Mouse (Mus musculus) limb, embryonic 13.5 days (tissue): ENCODE results near the gene Wnt8b. TPM values are rescaled to one million over a fixed set of nuclear protein-coding genes. Genes with fewer than 3 reads are reported as not detected.
A peak's percentile ranks its signal among the peaks of the same experiment; 100 is the strongest.

ENCODE experiments used
- ATAC-seq: fragments of 200-750 bp; cut with Nextera tagmentation; 2 replicates; pipeline ENCODE4 v1.8.0; 2017; ENCODE audit warnings: low read depth, moderate number of reproducible peaks, moderate TSS enrichment; ENCODE audit not compliant: low FRiP score
- H3K27ac ChIP-seq: fragments of 300-500 bp; sonication (generic); 2 replicates; pipeline ENCODE4 v1.5.1; 2015; ENCODE audit warnings: inconsistent platforms, mild to moderate bottlenecking, moderate library complexity
- H3K27me3 ChIP-seq: fragments of 300-500 bp; sonication (generic); 2 replicates; pipeline ENCODE4 v1.6.1; 2015; ENCODE audit warnings: mild to moderate bottlenecking, inconsistent platforms
- H3K36me3 ChIP-seq: fragments of 300-500 bp; sonication (generic); 2 replicates; pipeline ENCODE4 v1.6.1; 2015; ENCODE audit warnings: inconsistent platforms, mild to moderate bottlenecking, moderate library complexity
- H3K4me1 ChIP-seq: fragments of 300-500 bp; sonication (generic); 2 replicates; pipeline ENCODE4 v1.6.1; 2015; ENCODE audit warnings: inconsistent platforms
- H3K4me2 ChIP-seq: fragments of 300-500 bp; sonication (generic); replicated peaks from 2 replicates; pipeline ENCODE4 v1.6.1; 2015; ENCODE audit warnings: inconsistent platforms, mild to moderate bottlenecking, moderate library complexity
- H3K4me3 ChIP-seq: fragments of 300-500 bp; sonication (generic); 2 replicates; pipeline ENCODE4 v1.5.1; 2015; ENCODE audit warnings: moderate library complexity, mild to moderate bottlenecking, inconsistent platforms
- H3K9ac ChIP-seq: fragments of 300-500 bp; sonication (generic); 2 replicates; pipeline ENCODE4 v1.6.1; 2015; ENCODE audit warnings: mild to moderate bottlenecking, inconsistent platforms
- H3K9me3 ChIP-seq: fragments of 300-500 bp; sonication (generic); 2 replicates; pipeline ENCODE4 v1.6.1; 2016; ENCODE audit warnings: inconsistent platforms
- WGBS: fragments of 180-500 bp; shearing (Covaris S2); methylation state at CpG from one replicate; pipeline ENCODE4 v1.1.7; 2015; 5-methylcytosine and 5-hydroxymethylcytosine counted together
- polyA plus RNA-seq: library from polyadenylated mRNA; unstranded; fragments of >200 nt; fragmentation: Nextera tagmentation; extraction: Ambion mirVana; gene quantifications from 2 replicates; pipeline ENCODE4 v1.2.1, GENCODE M21; 2015

Wnt8b gene
- polyA plus RNA-seq, 1 experiment from 2014 or later = 0.29 TPM

GRCm38 (mm10) chr19:44513054-44513833 is 20.0 kb downstream of the Wnt8b start:
- peaks cover 31% of the 10 kb centered on the region for H3K4me1 ChIP-seq
- no peaks in the 10 kb centered on the region for H3K9me3 ChIP-seq
- no peak overlapping the region for H3K9ac ChIP-seq
- H3K36me3 ChIP-seq = no peaks in the 10 kb centered on the region
- no peak overlapping the region for H3K4me3 ChIP-seq
- peaks cover 98% of the 10 kb centered on the region for H3K27me3 ChIP-seq
- 13% methylated on average over 11 of the region's 11 CpGs for WGBS
- no peak overlapping the region for H3K4me2 ChIP-seq
- H3K27ac ChIP-seq = no peak overlapping the region
- ATAC-seq = no peak

GRCm38 (mm10) chr19:44513921-44514482 is 20.7 kb downstream of the Wnt8b start:
- ATAC-seq = no peak
- no peaks in the 10 kb centered on the region for H3K9me3 ChIP-seq
- peaks cover 32% of the 10 kb centered on the region for H3K4me1 ChIP-seq
- no peak overlapping the region for H3K27ac ChIP-seq
- peaks cover 97% of the 10 kb centered on the region for H3K27me3 ChIP-seq
- H3K4me3 ChIP-seq = no peak overlapping the region
- 26% methylated on average over 7 of the region's 7 CpGs for whole genome bisulfite sequencing
- peak overlapping the region; percentile 27; the same call in 1 of the 2 replicates for H3K4me2 ChIP-seq
- no peaks in the 10 kb centered on the region for H3K36me3 ChIP-seq
- H3K9ac ChIP-seq = no peak overlapping the region

GRCm38 (mm10) chr19:44514521-44515451 is 21.5 kb downstream of the Wnt8b start:
- ATAC-seq = no peak
- H3K27ac ChIP-seq = no peak overlapping the region
- 11% methylated on average over 14 of the region's 14 CpGs for WGBS

GRCm38 (mm10) chr19:44515769-44516168 is 22.5 kb downstream of the Wnt8b start:
- WGBS = 46% methylated on average over 6 of the region's 6 CpGs

More at GRCm38 (mm10) chr19:44514521-44515451, 21.5 kb downstream of the Wnt8b start:
- Histone ChIP-seq H3K9me3 (no peaks in the 10 kb centered on the region), H3K27me3 (peaks cover 94% of the 10 kb centered on the region), H3K4me1 (peaks cover 34% of the 10 kb centered on the region), H3K9ac (no peak overlapping the region), H3K4me2 (peak overlapping the region; percentile 27), H3K4me3 (no peak overlapping the region), H3K36me3 (no peaks in the 10 kb centered on the region)

DNA sequence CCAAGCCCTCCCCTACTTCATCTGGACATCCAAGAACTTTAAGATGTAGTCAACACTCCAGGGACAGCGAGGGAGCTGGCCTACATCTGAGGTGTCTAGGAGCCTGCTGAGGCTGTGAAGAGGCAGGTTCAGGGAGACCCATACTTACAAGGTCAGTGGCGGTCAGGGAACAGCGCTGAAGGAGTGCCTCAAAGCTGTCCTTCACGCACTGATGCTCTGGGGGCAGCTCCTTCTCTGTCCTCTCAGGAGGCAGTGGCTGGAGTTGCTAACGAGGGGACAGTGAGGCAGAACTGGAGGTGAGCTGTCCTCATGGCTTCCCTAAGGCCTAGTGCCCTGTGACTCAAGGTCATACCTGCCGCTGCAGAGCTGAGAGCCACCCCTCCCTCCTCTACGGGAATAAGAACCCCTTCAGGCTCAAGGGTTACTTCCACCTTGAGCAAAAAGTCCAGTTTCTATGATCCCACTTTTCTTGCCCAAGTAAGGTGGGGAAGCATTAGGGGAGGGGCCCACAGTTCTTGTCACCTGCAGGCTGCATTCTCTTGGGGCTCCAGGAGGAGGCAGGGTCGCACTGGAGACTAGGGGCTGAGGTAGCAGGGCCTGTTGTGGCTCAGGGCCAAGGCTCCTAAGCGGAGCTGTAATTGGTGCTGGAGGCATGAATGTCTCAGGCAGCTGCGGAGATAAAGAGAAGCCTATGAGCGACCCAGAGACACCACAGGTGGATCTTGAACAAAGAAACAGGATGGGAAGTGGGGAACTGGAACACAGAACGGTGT is 24.9 kb downstream of the Wnt8b start:
- 54% methylated on average over 12 of the region's 12 CpGs for whole genome bisulfite sequencing

More at GRCm38 (mm10) chr19:44515769-44516168, 22.5 kb downstream of the Wnt8b start:
- no peak overlapping the region for H3K4me3 ChIP-seq
- ATAC-seq = no peak
- H3K4me1 ChIP-seq = peaks cover 30% of the 10 kb centered on the region
- H3K27me3 ChIP-seq = peaks cover 88% of the 10 kb centered on the region
- no peak overlapping the region for H3K27ac ChIP-seq
- no peaks in the 10 kb centered on the region for H3K9me3 ChIP-seq
- no peak overlapping the region for H3K9ac ChIP-seq
- H3K36me3 ChIP-seq = no peaks in the 10 kb centered on the region
- H3K4me2 ChIP-seq = no peak overlapping the region

GRCm38 (mm10) chr19:44519152-44519551 is 25.9 kb downstream of the Wnt8b start:
- no peak overlapping the region for H3K4me3 ChIP-seq
- no peaks in the 10 kb centered on the region for H3K36me3 ChIP-seq
- H3K27ac ChIP-seq = no peak overlapping the region
- no peak overlapping the region for H3K9ac ChIP-seq
- WGBS = 30% methylated on average over 7 of the region's 7 CpGs
- no peaks in the 10 kb centered on the region for H3K9me3 ChIP-seq
- ATAC-seq = no peak
- no peak overlapping the region for H3K4me2 ChIP-seq
- H3K27me3 ChIP-seq = peaks cover 54% of the 10 kb centered on the region
- peaks cover 13% of the 10 kb centered on the region; the same call in 1 of the 2 replicates for H3K4me1 ChIP-seq

More for the DNA sequence above, 24.9 kb downstream of the Wnt8b start:
- no peak overlapping the region for H3K4me3 ChIP-seq
- H3K4me2 ChIP-seq = no peak overlapping the region
- H3K9me3 ChIP-seq = no peaks in the 10 kb centered on the region
- peaks cover 15% of the 10 kb centered on the region; the same call in 1 of the 2 replicates for H3K4me1 ChIP-seq
- peaks cover 63% of the 10 kb centered on the region for H3K27me3 ChIP-seq
- no peak overlapping the region for H3K9ac ChIP-seq
- no peak overlapping the region for H3K27ac ChIP-seq
- H3K36me3 ChIP-seq = no peaks in the 10 kb centered on the region
- no peak for ATAC-seq

GRCm38 (mm10) chr19:44525551-44526205 is 32.4 kb downstream of the Wnt8b start:
- 73% methylated on average over 9 of the region's 9 CpGs for WGBS
- H3K27ac ChIP-seq = no peak overlapping the region
- H3K27me3 ChIP-seq = no peaks in the 10 kb centered on the region; the same call in 1 of the 2 replicates
- ATAC-seq = no peak
- H3K36me3 ChIP-seq = no peaks in the 10 kb centered on the region
- no peaks in the 10 kb centered on the region for H3K4me1 ChIP-seq
- H3K9me3 ChIP-seq = no peaks in the 10 kb centered on the region
- no peak overlapping the region for H3K4me3 ChIP-seq
- H3K4me2 ChIP-seq = no peak overlapping the region
- no peak overlapping the region for H3K9ac ChIP-seq

DNA sequence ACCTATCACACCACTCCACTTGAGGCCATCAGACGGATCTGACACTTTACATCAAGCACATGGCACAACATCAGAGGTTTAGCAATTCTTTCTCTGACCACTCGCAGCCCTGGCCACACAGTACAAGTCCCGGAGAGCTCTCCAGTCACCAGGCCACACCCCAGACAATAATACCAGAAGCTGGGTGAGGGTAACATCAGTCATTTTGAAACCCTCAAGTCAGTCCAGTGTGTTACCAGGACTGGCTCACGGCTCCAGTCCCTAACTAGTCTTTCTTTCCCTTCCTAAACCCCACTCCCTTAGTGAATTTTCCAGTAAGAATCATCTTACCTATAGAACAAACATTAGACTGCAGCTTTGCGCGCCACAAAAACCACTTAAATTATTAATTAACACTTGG is 36.7 kb downstream of the Wnt8b start:
- Histone ChIP-seq H3K9ac (no peak overlapping the region), H3K4me1 (no peaks in the 10 kb centered on the region), H3K27ac (no peak overlapping the region), H3K4me2 (no peak overlapping the region), H3K9me3 (no peaks in the 10 kb centered on the region), H3K4me3 (no peak overlapping the region), H3K27me3 (peaks cover 6% of the 10 kb centered on the region), H3K36me3 (no peaks in the 10 kb centered on the region)
- ATAC-seq = no peak
- WGBS = 82% methylated on average over 6 of the region's 6 CpGs

DNA sequence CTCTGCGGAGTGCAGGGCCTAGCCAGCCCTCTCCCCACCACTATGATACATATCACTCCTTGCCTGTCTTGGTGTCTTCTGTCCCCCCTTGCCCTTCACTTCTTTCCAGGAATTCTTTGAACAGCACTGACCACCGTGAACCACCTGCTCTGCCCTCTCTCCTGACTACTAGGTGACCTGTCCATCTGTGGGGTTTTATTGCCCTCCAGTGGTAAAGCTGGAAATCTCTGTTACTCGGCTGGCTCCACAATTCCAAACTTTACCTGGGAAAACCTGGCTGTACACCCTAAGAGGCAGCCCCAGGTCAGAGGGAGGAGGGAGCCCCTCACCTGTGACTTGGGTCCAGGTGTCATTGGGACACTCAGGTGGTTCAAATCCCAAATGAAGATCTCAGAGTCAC is 42.1 kb downstream of the Wnt8b start:
- Histone ChIP-seq H3K9ac (no peak overlapping the region), H3K27me3 (peaks cover 6% of the 10 kb centered on the region), H3K9me3 (no peaks in the 10 kb centered on the region), H3K36me3 (no peaks in the 10 kb centered on the region), H3K4me1 (no peaks in the 10 kb centered on the region), H3K4me3 (no peak overlapping the region), H3K4me2 (no peak overlapping the region), H3K27ac (no peak overlapping the region)
- WGBS = 28% methylated on average over 3 of the region's 3 CpGs
- ATAC-seq = no peak

GRCm38 (mm10) chr19:44537416-44537815 is 44.1 kb downstream of the Wnt8b start:
- H3K36me3 ChIP-seq = no peaks in the 10 kb centered on the region
- H3K9ac ChIP-seq = no peak overlapping the region
- no peaks in the 10 kb centered on the region; the same call in 1 of the 2 replicates for H3K27me3 ChIP-seq
- H3K27ac ChIP-seq = no peak overlapping the region
- H3K4me2 ChIP-seq = no peak overlapping the region
- no peaks in the 10 kb centered on the region for H3K4me1 ChIP-seq
- 83% methylated on average over 8 of the region's 8 CpGs for WGBS
- H3K4me3 ChIP-seq = no peak overlapping the region
- ATAC-seq = no peak
- H3K9me3 ChIP-seq = peaks cover 10% of the 10 kb centered on the region; the same call in 1 of the 2 replicates

DNA sequence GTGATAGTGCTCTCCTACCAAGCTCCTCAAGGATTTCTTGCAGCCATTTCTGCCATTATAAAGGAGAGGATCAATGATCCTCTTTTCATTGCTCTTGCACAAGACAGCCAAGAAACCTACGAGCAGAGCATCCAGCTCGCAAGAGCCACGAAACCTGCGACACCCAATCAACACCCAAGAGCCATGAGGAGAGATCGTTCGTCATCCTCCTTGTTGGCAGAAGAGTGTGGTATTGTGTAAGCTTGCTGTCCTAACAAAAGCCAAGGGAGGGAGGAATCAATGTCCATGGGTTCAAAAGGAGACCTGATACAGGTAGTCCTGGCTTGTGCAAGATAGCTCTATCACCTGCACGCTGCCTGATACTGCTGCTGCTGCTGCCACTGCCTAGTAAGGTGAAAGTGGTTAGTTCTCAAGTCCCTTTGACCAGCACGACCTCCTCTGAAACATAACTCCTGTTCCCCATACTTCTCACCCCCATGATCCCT is 49.5 kb downstream of the Wnt8b start:
- H3K4me3 ChIP-seq = no peak overlapping the region
- peaks cover under 1% of the 10 kb centered on the region; the same call in 1 of the 2 replicates for H3K36me3 ChIP-seq
- peaks cover 34% of the 10 kb centered on the region for H3K27me3 ChIP-seq
- WGBS = 89% methylated on average over 8 of the region's 8 CpGs
- no peak overlapping the region for H3K27ac ChIP-seq
- ATAC-seq = no peak
- H3K9ac ChIP-seq = no peak overlapping the region
- H3K9me3 ChIP-seq = peaks cover 10% of the 10 kb centered on the region; the same call in 1 of the 2 replicates
- no peak overlapping the region for H3K4me2 ChIP-seq
- peaks cover 8% of the 10 kb centered on the region for H3K4me1 ChIP-seq
